Mouse (Mus musculus) MEL (cell line): ENCODE data around the gene Cnn2. TPM values are rescaled to one million over a fixed set of nuclear protein-coding genes. Genes with fewer than 3 reads are reported as not detected.

Experiments used
- DNase-seq: peaks from one replicate; pipeline ENCODE4 v3.0.0; 2011; ENCODE audit warnings: low read depth, low spot score
- H3K27ac ChIP-seq: 2 replicates; pipeline ENCODE4 v1.5.1; 2012; ENCODE audit warnings: low read depth, mild to moderate bottlenecking, control low read depth, low read length, moderate library complexity; ENCODE audit not compliant: control insufficient read depth
- H3K27me3 ChIP-seq, 2 experiments: fragments of 150-350 bp in 1 of 2; sonication (generic) in 1 of 2; 2 replicates each; pipeline ENCODE4 v1.6.1; 2012; ENCODE audit warnings: low read length in 2 of 2, mild to moderate bottlenecking in 2 of 2, improper control_type of control experiment in 1 of 2, moderate library complexity in 1 of 2; ENCODE audit not compliant: insufficient read depth in 2 of 2, control insufficient read depth in 1 of 2
- H3K36me3 ChIP-seq, 2 experiments: 2 replicates each; pipeline ENCODE4 v1.6.1; 2012 to 2014; ENCODE audit warnings: low read length in 2 of 2, improper control_type of control experiment in 1 of 2, inconsistent platforms in 1 of 2, mild to moderate bottlenecking in 1 of 2; ENCODE audit not compliant: insufficient read depth in 2 of 2, control insufficient read depth in 1 of 2
- H3K4me1 ChIP-seq, 2 experiments: fragments of 150-350 bp in 1 of 2; sonication (generic) in 1 of 2; 2 replicates each; pipeline ENCODE4 v1.6.1; 2012; ENCODE audit warnings: low read length in 2 of 2, improper control_type of control experiment in 1 of 2, mild to moderate bottlenecking in 1 of 2; ENCODE audit not compliant: insufficient read depth in 2 of 2, control insufficient read depth in 1 of 2
- H3K4me3 ChIP-seq, 2 experiments: fragments of 150-350 bp in 1 of 2; sonication (generic) in 1 of 2; 2 replicates each; pipeline ENCODE4 v1.5.1; 2012; ENCODE audit warnings: low read depth in 2 of 2, low read length in 2 of 2, mild to moderate bottlenecking in 2 of 2, moderate library complexity in 2 of 2, control low read depth in 1 of 2, improper control_type of control experiment in 1 of 2; ENCODE audit not compliant: control insufficient read depth in 1 of 2, insufficient read depth in 1 of 2
- H3K79me2 ChIP-seq: 2 replicates; pipeline ENCODE4 v1.6.1; 2012; ENCODE audit warnings: mild to moderate bottlenecking, low read length, moderate library complexity; ENCODE audit not compliant: control insufficient read depth, poor library complexity, insufficient read depth
- H3K9ac ChIP-seq: 2 replicates; pipeline ENCODE4 v1.6.1; 2012; ENCODE audit warnings: low read depth, mild to moderate bottlenecking, control low read depth, low read length, moderate library complexity; ENCODE audit not compliant: control insufficient read depth, poor library complexity, severe bottlenecking
- H3K9me3 ChIP-seq: fragments of 150-350 bp; sonication (generic); replicated peaks from 2 replicates; pipeline ENCODE4 v1.6.1; 2012; ENCODE audit warnings: mild to moderate bottlenecking, low read length, improper control_type of control experiment, moderate library complexity; ENCODE audit not compliant: insufficient read depth
- BHLHE40 ChIP-seq: IDR thresholded peaks from 2 replicates; pipeline ENCODE4 v1.6.1; 2012; ENCODE audit warnings: low read depth, mild to moderate bottlenecking, inconsistent platforms, low read length, improper control_type of control experiment, borderline replicate concordance
- CHD1 ChIP-seq: IDR thresholded peaks from 2 replicates; pipeline ENCODE4 v1.6.1; 2012; ENCODE audit warnings: low read depth, mild to moderate bottlenecking, inconsistent platforms, low read length, improper control_type of control experiment
- CHD2 ChIP-seq: IDR thresholded peaks from 2 replicates; pipeline ENCODE4 v1.6.1; 2011; ENCODE audit warnings: low read length, improper control_type of control experiment
- CTCF ChIP-seq, 3 experiments: IDR thresholded peaks in 2 of 3; conservative IDR thresholded peaks in 1 of 3; 2 replicates each; pipeline ENCODE4 v1.5.1; 2011 to 2012; ENCODE audit warnings: low read length in 3 of 3, low read depth in 2 of 3, mild to moderate bottlenecking in 2 of 3, improper control_type of control experiment in 1 of 3, inconsistent platforms in 1 of 3, mixed read lengths in 1 of 3, moderate library complexity in 1 of 3; ENCODE audit not compliant: control insufficient read depth in 1 of 3, insufficient read depth in 1 of 3, poor library complexity in 1 of 3, severe bottlenecking in 1 of 3
- E2F4 ChIP-seq: IDR thresholded peaks from 2 replicates; pipeline ENCODE4 v1.6.1; 2011; ENCODE audit warnings: low read depth, low read length, improper control_type of control experiment, borderline replicate concordance
- EP300 ChIP-seq, 2 experiments: IDR thresholded peaks; 2 replicates each; pipeline ENCODE4 v1.6.1; 2011; ENCODE audit warnings: improper control_type of control experiment in 2 of 2, low read length in 2 of 2, low read depth in 1 of 2, mild to moderate bottlenecking in 1 of 2
- ETS1 ChIP-seq: IDR thresholded peaks from 2 replicates; pipeline ENCODE4 v1.6.1; 2012; ENCODE audit warnings: low read depth, mild to moderate bottlenecking, inconsistent platforms, low read length, improper control_type of control experiment, moderate library complexity
- GABPA ChIP-seq: IDR thresholded peaks from 2 replicates; pipeline ENCODE4 v1.6.1; 2012; ENCODE audit warnings: low read depth, mild to moderate bottlenecking, inconsistent platforms, low read length, improper control_type of control experiment, moderate library complexity
- GATA1 ChIP-seq: IDR thresholded peaks from 2 replicates; pipeline ENCODE4 v1.6.1; 2011; ENCODE audit warnings: low read depth, low read length, improper control_type of control experiment
- HCFC1 ChIP-seq: IDR thresholded peaks from 2 replicates; pipeline ENCODE4 v1.6.1; 2012; ENCODE audit warnings: low read depth, mild to moderate bottlenecking, inconsistent platforms, low read length, improper control_type of control experiment, moderate library complexity
- KAT2A ChIP-seq: conservative IDR thresholded peaks from 2 replicates; pipeline ENCODE4 v1.6.1; 2012; ENCODE audit warnings: low read depth, low read length, improper control_type of control experiment, inconsistent platforms
- MAX ChIP-seq: IDR thresholded peaks from 2 replicates; pipeline ENCODE4 v1.6.1; 2011; ENCODE audit warnings: low read length, improper control_type of control experiment
- MAZ ChIP-seq: IDR thresholded peaks from 2 replicates; pipeline ENCODE4 v1.6.1; 2012; ENCODE audit warnings: low read depth, mild to moderate bottlenecking, inconsistent platforms, low read length, improper control_type of control experiment
- MEF2A ChIP-seq: IDR thresholded peaks from 2 replicates; pipeline ENCODE4 v1.6.1; 2014; ENCODE audit warnings: low read depth, mild to moderate bottlenecking, inconsistent platforms, low read length, improper control_type of control experiment; ENCODE audit not compliant: poor library complexity, insufficient replicate concordance, severe bottlenecking; ENCODE audit errors: extremely low read depth
- MYB ChIP-seq: IDR thresholded peaks from 2 replicates; pipeline ENCODE4 v1.6.1; 2011; ENCODE audit warnings: mild to moderate bottlenecking, low read depth, low read length, improper control_type of control experiment
- MYC ChIP-seq: IDR thresholded peaks from 2 replicates; pipeline ENCODE4 v1.6.1; 2011; ENCODE audit warnings: low read depth, mild to moderate bottlenecking, low read length, improper control_type of control experiment, moderate library complexity
- NELFE ChIP-seq: IDR thresholded peaks from 2 replicates; pipeline ENCODE4 v1.6.1; 2011; ENCODE audit warnings: low read depth, low read length, improper control_type of control experiment
- NRF1 ChIP-seq: IDR thresholded peaks from 2 replicates; pipeline ENCODE4 v1.6.1; 2014; ENCODE audit warnings: low read depth, mild to moderate bottlenecking, inconsistent platforms, low read length, improper control_type of control experiment, moderate library complexity; ENCODE audit not compliant: poor library complexity, insufficient read depth, severe bottlenecking
- POLR2A ChIP-seq, 2 experiments: IDR thresholded peaks; 2 replicates each; pipeline ENCODE4 v1.6.1; 2011 to 2012; ENCODE audit warnings: low read length in 2 of 2, mild to moderate bottlenecking in 2 of 2, control low read depth in 1 of 2, improper control_type of control experiment in 1 of 2, low read depth in 1 of 2, moderate library complexity in 1 of 2; ENCODE audit not compliant: control insufficient read depth in 1 of 2, insufficient read depth in 1 of 2, poor library complexity in 1 of 2
- POLR2AphosphoS5 ChIP-seq: IDR thresholded peaks from 2 replicates; pipeline ENCODE4 v1.6.1; 2012; ENCODE audit warnings: low read depth, borderline replicate concordance, mild to moderate bottlenecking, inconsistent platforms, low read length, moderate library complexity, mixed read lengths
- RCOR1 ChIP-seq: IDR thresholded peaks from 2 replicates; pipeline ENCODE4 v1.6.1; 2012; ENCODE audit warnings: low read depth, mild to moderate bottlenecking, inconsistent platforms, low read length, improper control_type of control experiment
- SMC3 ChIP-seq: IDR thresholded peaks from 2 replicates; pipeline ENCODE4 v1.6.1; 2011; ENCODE audit warnings: low read depth, low read length, improper control_type of control experiment
- TAL1 ChIP-seq: IDR thresholded peaks from 2 replicates; pipeline ENCODE4 v1.6.1; 2012; ENCODE audit warnings: mild to moderate bottlenecking, inconsistent platforms, low read length, moderate library complexity, mixed read lengths
- TBP ChIP-seq: IDR thresholded peaks from 2 replicates; pipeline ENCODE4 v1.8.0; 2011; ENCODE audit warnings: low read depth, low read length, improper control_type of control experiment
- TCF12 ChIP-seq: IDR thresholded peaks from 2 replicates; pipeline ENCODE4 v1.6.1; 2014; ENCODE audit warnings: low read depth, mild to moderate bottlenecking, inconsistent platforms, low read length, improper control_type of control experiment, moderate library complexity
- UBTF ChIP-seq: IDR thresholded peaks from 2 replicates; pipeline ENCODE4 v1.6.1; 2012; ENCODE audit warnings: low read depth, mild to moderate bottlenecking, inconsistent platforms, low read length, improper control_type of control experiment, moderate library complexity, borderline replicate concordance; ENCODE audit not compliant: insufficient read depth
- ZNF384 ChIP-seq: IDR thresholded peaks from 2 replicates; pipeline ENCODE4 v1.6.1; 2012; ENCODE audit warnings: low read depth, mild to moderate bottlenecking, inconsistent platforms, low read length, improper control_type of control experiment
- polyA plus RNA-seq, 2 experiments: library from polyadenylated mRNA; stranded (reverse) in 1 of 2; unstranded in 1 of 2; fragments of >175 nt in 1 of 2; fragments of >200 nt in 1 of 2; gene quantifications; 2 replicates each; pipeline versions ENCODE4 v1.2.1 to v1.2.4; 2012; ENCODE audit warnings: low replicate concordance in 2 of 2, low read depth in 1 of 2; ENCODE audit not compliant: insufficient read length in 2 of 2, insufficient read depth in 1 of 2, missing spikeins in 1 of 2
- total RNA-seq: library from RNA; depleted of rRNA; stranded (reverse); fragments of 300-350 nt; gene quantifications from 2 replicates; pipeline ENCODE4 v1.2.3, GENCODE M21; 2012

Cnn2 gene
- total and polyA plus RNA-seq, 3 experiments = 8.7 to 25.3 TPM; not detected in 1

- TF ChIP-seq MEF2A (no peak), HCFC1 (peak; percentile 65; the same call in 1 of the 2 replicates), MAX (no peak), EP300 (IDR thresholded peaks at IDR 0.05; ENCODE audit: low read depth in 1 of 2, low read length in 2 of 2) (peak in 1 of 2 experiments; percentile 57; a peak in 1 of 4 replicates), ETS1 (0 out of 2 replicates have a peak, but pooled peaks have one; percentile 62), POLR2A (IDR thresholded peaks at IDR 0.05; ENCODE audit: control insufficient read depth in 1 of 2, insufficient read depth in 1 of 2, low read depth in 1 of 2, low read length in 2 of 2, poor library complexity in 1 of 2) (no peak; a peak in 1 of 4 replicates), CTCF (IDR thresholded peaks at IDR 0.05 in 2 of 3, conservative IDR thresholded peaks at IDR 0.05 in 1 of 3; ENCODE audit: control insufficient read depth in 1 of 3, insufficient read depth in 1 of 3, low read depth in 2 of 3, low read length in 3 of 3, poor library complexity in 1 of 3, severe bottlenecking in 1 of 3) (no peak), MAZ (peak; percentile 98), E2F4 (no peak), POLR2AphosphoS5 (no peak), MYB (0 out of 2 replicates have a peak, but pooled peaks have one; percentile 9), GATA1 (no peak), GABPA (no peak), TCF12 (peak; percentile 31; the same call in 1 of the 2 replicates), NRF1 (no peak)
- TF ChIP-seq, all 39 proteins: peak for 11
Measured at GRCm38 (mm10) chr10:80017361-80017760, 29.0 kb downstream of the Cnn2 start (continued).

- Histone ChIP-seq H3K4me1 (peaks cover 10 to 19% of the 10 kb centered on the region in 2 experiments), H3K27me3 (no peaks in the 10 kb centered on the region), H3K9ac (peak overlapping the region; percentile 26)
- DNase-seq = no peak
- TF ChIP-seq EP300 (IDR thresholded peaks at IDR 0.05; ENCODE audit: low read depth in 1 of 2, low read length in 2 of 2) = no peak
- TF ChIP-seq RCOR1 = no peak
- TF ChIP-seq KAT2A = no peak
- TF ChIP-seq TCF12 = no peak
- TF ChIP-seq MAZ = no peak
- TF ChIP-seq SMC3 = no peak
- TF ChIP-seq MYC = no peak
- TF ChIP-seq MAX = no peak
- no peak for TF ChIP-seq CHD1
- TF ChIP-seq NELFE = no peak
- TF ChIP-seq CHD2 = no peak
- no peak for TF ChIP-seq TAL1
- TF ChIP-seq TBP = no peak
- no peak for TF ChIP-seq BHLHE40
- TF ChIP-seq UBTF = no peak
- TF ChIP-seq NRF1 = no peak
- no peak for TF ChIP-seq E2F4
- no peak for TF ChIP-seq MYB
- no peak for TF ChIP-seq ZNF384
- no peak for TF ChIP-seq HCFC1
- TF ChIP-seq, all 39 proteins: peak for 0
- Histone ChIP-seq H3K79me2 (peaks cover 12% of the 10 kb centered on the region), H3K9me3 (no peaks in the 10 kb centered on the region), H3K27ac (peak overlapping the region; percentile 35), H3K4me3 (peak overlapping the region; percentile 9 to 98), H3K36me3 (peaks cover 0 to 11% of the 10 kb centered on the region in 2 experiments; a peak in 3 of 4 replicates)
Measured at GRCm38 (mm10) chr10:80017771-80018170, 29.4 kb downstream of the Cnn2 start.
